Mouse (Mus musculus): ENCODE results near the gene Btbd35f4.
"Not testable (repeated sequence)": the region's sequence is repeated elsewhere in the genome, so short reads cannot be mapped to it uniquely, and the experiment has no call there.

The Btbd35f4 gene

GRCm38 (mm10) chrX:4800196-4800595, at the start of gene Btbd35f4:
Gene Btbd35f4 (plus strand): TSS chrX:4800496.
- not testable (repeated sequence) for DNase-seq (ENCODE audit: low spot score in 2 of 2)

GRCm38 (mm10) chrX:4840016-4840415, 39.7 kb downstream of the Btbd35f4 start:
- not testable (repeated sequence) for DNase-seq (ENCODE audit: low spot score in 2 of 2)

All from left cerebral cortex, adult 9 months (tissue).